Mouse (Mus musculus): ENCODE data around the gene Dcun1d1. TPM values are rescaled to one million over a fixed set of nuclear protein-coding genes. Genes with fewer than 3 reads are reported as not detected.

The Dcun1d1 gene
- polyA plus RNA-seq, 1 experiment from 2014 or later = 114 TPM

GRCm38 (mm10) chr3:35929406-35929805 is 7.8 kb downstream of the Dcun1d1 start:
- no peak overlapping the region for H3K9ac ChIP-seq
- WGBS = 60% methylated on average over 3 of the region's 3 CpGs
- H3K36me3 ChIP-seq (ENCODE audit: poor library complexity, severe bottlenecking) = no peaks in the 10 kb centered on the region
- H3K4me1 ChIP-seq = peaks cover 32% of the 10 kb centered on the region
- no peaks in the 10 kb centered on the region for H3K27me3 ChIP-seq
- ATAC-seq = no peak
- H3K4me2 ChIP-seq = no peak overlapping the region
- no peak overlapping the region for H3K4me3 ChIP-seq
- H3K27ac ChIP-seq = no peak overlapping the region
- no peaks in the 10 kb centered on the region for H3K9me3 ChIP-seq (replicated peaks)

- ATAC-seq = no peak
- H3K9me3 ChIP-seq (replicated peaks) = no peaks in the 10 kb centered on the region
- no peaks in the 10 kb centered on the region for H3K36me3 ChIP-seq (ENCODE audit: poor library complexity, severe bottlenecking)
- H3K9ac ChIP-seq = no peak overlapping the region
- H3K27ac ChIP-seq = no peak overlapping the region
- H3K4me3 ChIP-seq = no peak overlapping the region
- no peak overlapping the region for H3K4me2 ChIP-seq
- 90% methylated on average over 2 of the region's 2 CpGs for WGBS
- H3K27me3 ChIP-seq = no peaks in the 10 kb centered on the region
- H3K4me1 ChIP-seq = peaks cover 23% of the 10 kb centered on the region
These were observed 11.4 kb downstream of the Dcun1d1 start for GRCm38 (mm10) chr3:35925852-35926251.

GRCm38 (mm10) chr3:35924007-35924406 is 13.2 kb downstream of the Dcun1d1 start:
- Histone ChIP-seq H3K4me1 (peaks cover 10% of the 10 kb centered on the region), H3K4me3 (no peak overlapping the region), H3K4me2 (no peak overlapping the region), H3K36me3 (ENCODE audit: poor library complexity, severe bottlenecking) (no peaks in the 10 kb centered on the region), H3K9me3 (replicated peaks) (no peaks in the 10 kb centered on the region), H3K9ac (no peak overlapping the region), H3K27ac (no peak overlapping the region), H3K27me3 (no peaks in the 10 kb centered on the region)
- WGBS = 78% methylated on average over 3 of the region's 3 CpGs
- no peak for ATAC-seq

- H3K36me3 ChIP-seq (ENCODE audit: poor library complexity, severe bottlenecking) = no peaks in the 10 kb centered on the region
- no peak overlapping the region for H3K4me2 ChIP-seq
- no peak overlapping the region for H3K4me3 ChIP-seq
- H3K27me3 ChIP-seq = no peaks in the 10 kb centered on the region
- WGBS = 65% methylated on average over 7 of the region's 7 CpGs
- H3K4me1 ChIP-seq = peaks cover 10% of the 10 kb centered on the region
- ATAC-seq = no peak
- no peak overlapping the region for H3K27ac ChIP-seq
- H3K9ac ChIP-seq = no peak overlapping the region; the same call in 1 of the 2 replicates
- no peaks in the 10 kb centered on the region for H3K9me3 ChIP-seq (replicated peaks)
These were observed 13.8 kb downstream of the Dcun1d1 start for GRCm38 (mm10) chr3:35923495-35923894.

- Histone ChIP-seq H3K4me3 (no peak overlapping the region), H3K9me3 (replicated peaks) (no peaks in the 10 kb centered on the region), H3K27me3 (no peaks in the 10 kb centered on the region), H3K4me2 (no peak overlapping the region), H3K9ac (no peak overlapping the region), H3K36me3 (ENCODE audit: poor library complexity, severe bottlenecking) (peaks cover 10% of the 10 kb centered on the region; the same call in 1 of the 2 replicates), H3K27ac (no peak overlapping the region), H3K4me1 (peaks cover 10% of the 10 kb centered on the region)
- ATAC-seq = no peak
- 87% methylated on average over 4 of the region's 4 CpGs for WGBS
These were observed 14.7 kb downstream of the Dcun1d1 start for GRCm38 (mm10) chr3:35922522-35922921.

GRCm38 (mm10) chr3:35918229-35918628 is 19.0 kb downstream of the Dcun1d1 start:
- Histone ChIP-seq H3K36me3 (ENCODE audit: poor library complexity, severe bottlenecking) (peaks cover 47% of the 10 kb centered on the region), H3K4me2 (no peak overlapping the region), H3K27me3 (no peaks in the 10 kb centered on the region), H3K9ac (no peak overlapping the region), H3K27ac (no peak overlapping the region), H3K9me3 (replicated peaks) (no peaks in the 10 kb centered on the region), H3K4me3 (no peak overlapping the region), H3K4me1 (peaks cover 7% of the 10 kb centered on the region; the same call in 1 of the 2 replicates)
- ATAC-seq = no peak
- 86% methylated on average over 3 of the region's 3 CpGs for WGBS

GRCm38 (mm10) chr3:35908982-35909680 is 28.1 kb downstream of the Dcun1d1 start:
- no peak overlapping the region for H3K4me2 ChIP-seq
- ATAC-seq = no peak
- no peaks in the 10 kb centered on the region for H3K27me3 ChIP-seq
- H3K9ac ChIP-seq = no peak overlapping the region
- no peak overlapping the region for H3K27ac ChIP-seq
- 95% methylated on average over 7 of the region's 7 CpGs for WGBS
- no peaks in the 10 kb centered on the region for H3K9me3 ChIP-seq (replicated peaks)
- H3K4me3 ChIP-seq = no peak overlapping the region
- no peaks in the 10 kb centered on the region for H3K4me1 ChIP-seq
- peaks cover 46% of the 10 kb centered on the region for H3K36me3 ChIP-seq (ENCODE audit: poor library complexity, severe bottlenecking)

- ATAC-seq = no peak
- no peak overlapping the region for H3K27ac ChIP-seq
- H3K4me1 ChIP-seq = no peaks in the 10 kb centered on the region
- H3K4me2 ChIP-seq = no peak overlapping the region
- H3K36me3 ChIP-seq (ENCODE audit: poor library complexity, severe bottlenecking) = peaks cover 44% of the 10 kb centered on the region
- no peaks in the 10 kb centered on the region for H3K27me3 ChIP-seq
- WGBS = 91% methylated on average over 5 of the region's 5 CpGs
- no peaks in the 10 kb centered on the region for H3K9me3 ChIP-seq (replicated peaks)
- no peak overlapping the region for H3K4me3 ChIP-seq
- H3K9ac ChIP-seq = no peak overlapping the region
These were observed 36.6 kb downstream of the Dcun1d1 start for GRCm38 (mm10) chr3:35900555-35901204.

GRCm38 (mm10) chr3:35899109-35899508 is 38.1 kb downstream of the Dcun1d1 start:
- H3K9ac ChIP-seq = no peak overlapping the region
- H3K27me3 ChIP-seq = no peaks in the 10 kb centered on the region
- peaks cover 37% of the 10 kb centered on the region for H3K36me3 ChIP-seq (ENCODE audit: poor library complexity, severe bottlenecking)
- H3K4me3 ChIP-seq = no peak overlapping the region
- H3K27ac ChIP-seq = no peak overlapping the region
- H3K9me3 ChIP-seq (replicated peaks) = no peaks in the 10 kb centered on the region
- 98% methylated on average over 3 of the region's 3 CpGs for WGBS
- H3K4me2 ChIP-seq = no peak overlapping the region
- H3K4me1 ChIP-seq = no peaks in the 10 kb centered on the region
- no peak for ATAC-seq

- H3K4me3 ChIP-seq = no peak overlapping the region
- no peaks in the 10 kb centered on the region for H3K27me3 ChIP-seq
- no peaks in the 10 kb centered on the region for H3K4me1 ChIP-seq
- H3K9ac ChIP-seq = no peak overlapping the region
- no peaks in the 10 kb centered on the region for H3K9me3 ChIP-seq (replicated peaks)
- ATAC-seq = no peak
- peaks cover 33% of the 10 kb centered on the region for H3K36me3 ChIP-seq (ENCODE audit: poor library complexity, severe bottlenecking)
- H3K27ac ChIP-seq = no peak overlapping the region
- 95% methylated on average over 2 of the region's 2 CpGs for WGBS
- H3K4me2 ChIP-seq = no peak overlapping the region
These were observed 39.3 kb downstream of the Dcun1d1 start for GRCm38 (mm10) chr3:35897900-35898299.

- no peak overlapping the region for H3K9ac ChIP-seq
- 81% methylated on average over 5 of the region's 5 CpGs for WGBS
- no peaks in the 10 kb centered on the region for H3K27me3 ChIP-seq
- H3K9me3 ChIP-seq (replicated peaks) = no peaks in the 10 kb centered on the region
- no peaks in the 10 kb centered on the region for H3K4me1 ChIP-seq
- peaks cover 33% of the 10 kb centered on the region for H3K36me3 ChIP-seq (ENCODE audit: poor library complexity, severe bottlenecking)
- H3K4me2 ChIP-seq = no peak overlapping the region
- no peak overlapping the region for H3K27ac ChIP-seq
- no peak overlapping the region for H3K4me3 ChIP-seq
- ATAC-seq = no peak
These were observed 44.1 kb downstream of the Dcun1d1 start for GRCm38 (mm10) chr3:35893156-35893555.

- no peak overlapping the region for H3K4me3 ChIP-seq
These were observed 46.1 kb downstream of the Dcun1d1 start for GRCm38 (mm10) chr3:35891123-35891522.

More at GRCm38 (mm10) chr3:35891123-35891522, 46.1 kb downstream of the Dcun1d1 start:
- Histone ChIP-seq H3K27ac (no peak overlapping the region), H3K9me3 (replicated peaks) (no peaks in the 10 kb centered on the region), H3K36me3 (ENCODE audit: poor library complexity, severe bottlenecking) (peaks cover 26% of the 10 kb centered on the region), H3K4me2 (no peak overlapping the region), H3K9ac (no peak overlapping the region), H3K27me3 (no peaks in the 10 kb centered on the region), H3K4me1 (no peaks in the 10 kb centered on the region)
- 93% methylated on average over 4 of the region's 4 CpGs for WGBS
- no peak for ATAC-seq
